In the genomic region with DNA sequence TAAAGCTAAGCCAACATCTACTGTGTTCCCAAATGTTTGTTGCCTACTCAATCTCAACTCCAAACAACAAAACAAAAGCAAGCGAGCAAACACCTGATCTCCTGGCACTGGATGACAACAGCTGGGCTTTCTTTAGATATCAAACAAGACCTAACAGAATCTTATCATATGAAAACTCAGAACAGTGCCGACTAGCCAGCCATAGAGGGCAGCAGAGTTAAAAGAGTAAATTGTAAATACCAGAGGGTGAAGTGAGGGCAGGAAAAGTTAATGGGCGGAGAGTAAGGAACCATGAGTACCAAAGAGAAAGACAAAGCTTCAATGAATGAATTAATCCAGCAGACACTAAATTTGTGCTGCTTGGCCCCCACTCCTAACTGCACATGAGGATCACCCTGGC, we compare ENCODE assay signal across 8 mouse cellular contexts. TPM values are rescaled to one million over a fixed set of nuclear protein-coding genes. Genes with fewer than 3 reads are reported as not detected.
DNase-seq lines count a peak whose midpoint lies in the region.

No protein-coding gene starts in this region.

- peak; percentile 14 for DNase-seq in ovary, adult 18-20 months (ENCODE audit: low spot score)
- no peak for DNase-seq in ovary, postnatal 10 days (ENCODE audit: low spot score)
- DNase-seq in adrenal gland, adult 8-10 months, result peak; percentile 49
- peak; percentile 46 for DNase-seq in embryo, embryonic 11.5 days (ENCODE audit: low read depth, low spot score)
- peak; percentile 78 to 79 for DNase-seq in heart, postnatal 10 days
- peak; percentile 48 for DNase-seq in layer of hippocampus, adult 9-11 months
- DNase-seq in mesoderm, embryonic 11.5 days (ENCODE audit: low read depth, low spot score), result peak; percentile 45
- DNase-seq in thymus, postnatal 0 days (ENCODE audit: low spot score), result peak; percentile 77

- intact Hi-C loops in heart, postnatal 10 days (cut with DNase I), result loop anchor here (1.0 to 5.0 kb wide), 3 partner anchors 71 to 171 kb away; no protein-coding TSS in a partner anchor

RNA-seq across cellular contexts. Expression of a gene that starts 11.8 kb away (rescaled TPM):
- total RNA-seq in adrenal gland, adult 8-10 months (2022), result 100 to 1,000 TPM in 3 of 4 experiments, 10 to 100 TPM in 1; 91.2 to 155 (median 133) TPM
- total RNA-seq in heart, postnatal 10 days (2021), result 100 to 1,000 TPM; 113 to 127 TPM
- polyA plus RNA-seq in thymus, postnatal 0 days (2015; fragmentation: Nextera tagmentation; extraction: Ambion mirVana), result 64.4 and 79.1 TPM in 2 replicates
